Mouse (Mus musculus) stomach, embryonic 14.5 days (tissue): Measurements from ENCODE around the gene Pom121l2. TPM values are rescaled to one million over a fixed set of nuclear protein-coding genes. Genes with fewer than 3 reads are reported as not detected.

Source experiments
- ATAC-seq: fragments of 200-750 bp; cut with Nextera tagmentation; 2 replicates; pipeline ENCODE4 v1.8.0; 2017; ENCODE audit warnings: low read depth, moderate TSS enrichment; ENCODE audit not compliant: insufficient number of reproducible peaks, insufficient read depth, low FRiP score
- H3K27ac ChIP-seq: fragments of 300-500 bp; sonication (generic); 2 replicates; pipeline ENCODE4 v1.5.1; 2014; ENCODE audit warnings: mild to moderate bottlenecking, low read length, moderate library complexity, mixed read lengths
- H3K27me3 ChIP-seq: fragments of 300-500 bp; sonication (generic); 2 replicates; pipeline ENCODE4 v1.6.1; 2014; ENCODE audit warnings: low read length, control low read depth, mixed read lengths; ENCODE audit not compliant: control insufficient read depth, insufficient read depth
- H3K36me3 ChIP-seq: fragments of 300-500 bp; sonication (generic); 2 replicates; pipeline ENCODE4 v1.6.1; 2014; ENCODE audit warnings: mild to moderate bottlenecking, control low read depth, low read length, moderate library complexity, mixed read lengths; ENCODE audit not compliant: control insufficient read depth, insufficient read depth
- H3K4me1 ChIP-seq: fragments of 300-500 bp; sonication (generic); 2 replicates; pipeline ENCODE4 v1.6.1; 2014; ENCODE audit warnings: low read length, control low read depth, mixed read lengths; ENCODE audit not compliant: control insufficient read depth, insufficient read depth
- H3K4me2 ChIP-seq: fragments of 300-500 bp; sonication (generic); replicated peaks from 2 replicates; pipeline ENCODE4 v1.6.1; 2014; ENCODE audit warnings: low read depth, low read length, control low read depth
- H3K4me3 ChIP-seq: fragments of 300-500 bp; sonication (generic); 2 replicates; pipeline ENCODE4 v1.5.1; 2014; ENCODE audit warnings: low read depth, low read length, control low read depth
- H3K9ac ChIP-seq: fragments of 300-500 bp; sonication (generic); replicated peaks from 2 replicates; pipeline ENCODE4 v1.6.1; 2014; ENCODE audit warnings: low read depth, mild to moderate bottlenecking, control low read depth, low read length, moderate library complexity, mixed read lengths
- H3K9me3 ChIP-seq: fragments of 300-500 bp; sonication (generic); 2 replicates; pipeline ENCODE4 v1.6.1; 2016; ENCODE audit warnings: low read depth, low read length, control low read depth; ENCODE audit not compliant: control insufficient read depth
- WGBS: fragments of 180-500 bp; shearing (Covaris S2); extraction: QIAGEN DNeasy Blood & Tissue Kit; methylation state at CpG from one replicate; pipeline ENCODE4 v1.1.7; 2014; 5-methylcytosine and 5-hydroxymethylcytosine counted together
- polyA plus RNA-seq: library from polyadenylated mRNA; unstranded; fragments of >200 nt; fragmentation: Nextera tagmentation; extraction: Ambion mirVana; gene quantifications from 2 replicates; pipeline ENCODE4 v1.2.1, GENCODE M21; 2014

Gene Pom121l2
- polyA plus RNA-seq, 1 experiment from 2014 or later, result not detected

DNA sequence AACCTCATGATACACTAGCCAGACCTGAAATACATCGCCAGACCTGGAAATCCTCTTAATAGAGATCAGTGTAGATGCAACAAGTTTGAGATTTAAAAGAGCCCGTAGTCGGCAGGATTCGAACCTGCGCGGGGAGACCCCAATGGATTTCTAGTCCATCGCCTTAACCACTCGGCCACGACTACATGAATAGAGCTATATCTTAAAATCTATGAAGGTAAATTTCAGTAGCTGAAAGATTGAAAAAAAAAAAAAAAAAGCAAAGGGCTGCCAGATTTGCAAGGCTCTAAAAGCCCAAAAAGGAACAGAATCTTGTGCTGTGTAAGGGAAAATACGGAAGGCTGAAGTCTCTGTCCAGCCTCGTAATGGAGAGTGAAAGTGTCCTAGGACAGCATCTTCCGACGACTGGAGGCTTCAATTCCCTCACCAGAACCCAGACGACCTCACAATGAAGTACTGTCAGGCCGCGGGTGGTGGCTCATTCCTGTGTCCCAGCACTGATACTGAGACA lies 40.1 kb upstream of the Pom121l2 start:
- no peak for ATAC-seq

DNA sequence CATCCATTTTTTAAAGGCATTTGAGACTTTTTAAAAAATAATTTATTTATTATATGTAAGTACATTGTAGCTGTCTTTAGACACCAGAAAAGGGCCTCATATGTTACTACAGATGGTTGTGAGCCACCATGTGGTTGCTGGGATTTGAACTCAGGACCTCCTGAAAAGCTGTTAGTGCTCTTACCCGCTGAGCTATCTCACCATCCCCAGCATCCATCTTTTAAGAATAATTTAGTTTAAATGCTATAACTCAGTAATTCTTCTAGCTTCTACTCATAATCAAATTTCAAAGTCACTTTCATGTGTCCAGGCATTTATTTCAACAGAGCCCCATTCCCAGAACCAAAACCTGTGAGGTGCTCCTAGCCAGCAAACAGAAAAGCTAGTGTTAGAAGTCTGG lies 37.4 kb upstream of the Pom121l2 start:
- ATAC-seq, result no peak
- Histone ChIP-seq H3K36me3 (no peaks in the 10 kb centered on the region; the same call in 1 of the 2 replicates), H3K27ac (no peak overlapping the region), H3K4me2 (no peak overlapping the region), H3K9ac (no peak overlapping the region), H3K4me3 (no peak overlapping the region), H3K27me3 (no peaks in the 10 kb centered on the region), H3K4me1 (peaks cover 3% of the 10 kb centered on the region; the same call in 1 of the 2 replicates), H3K9me3 (no peaks in the 10 kb centered on the region)
- 74% methylated on average over 1 of the region's 1 CpGs for WGBS

More for the DNA sequence above, 40.1 kb upstream of the Pom121l2 start:
- H3K27ac ChIP-seq, result peak overlapping the region; percentile 29; the same call in 1 of the 2 replicates
- peak overlapping the region; percentile 44 for H3K4me3 ChIP-seq
- peak overlapping the region; percentile 40 for H3K4me2 ChIP-seq
- H3K4me1 ChIP-seq, result no peaks in the 10 kb centered on the region
- under 1% methylated on average over 16 of the region's 16 CpGs for WGBS
- H3K36me3 ChIP-seq, result no peaks in the 10 kb centered on the region
- no peaks in the 10 kb centered on the region for H3K27me3 ChIP-seq
- H3K9ac ChIP-seq, result peak overlapping the region; percentile 29
- no peaks in the 10 kb centered on the region for H3K9me3 ChIP-seq

GRCm38 (mm10) chr13:21944592-21944925 lies 36.4 kb upstream of the Pom121l2 start:
- Histone ChIP-seq H3K4me2 (peak overlapping the region; percentile 35; the same call in 1 of the 2 replicates), H3K27ac (peak overlapping the region; percentile 67), H3K9ac (0 out of 2 replicates have a peak overlapping the region, but pooled peaks have one; percentile 30), H3K4me3 (peak overlapping the region; percentile 55), H3K27me3 (no peaks in the 10 kb centered on the region), H3K36me3 (peaks cover 6% of the 10 kb centered on the region; the same call in 1 of the 2 replicates), H3K9me3 (no peaks in the 10 kb centered on the region), H3K4me1 (peaks cover 3% of the 10 kb centered on the region; the same call in 1 of the 2 replicates)
- ATAC-seq, result no peak; the same call in 1 of the 2 replicates
- under 1% methylated on average over 7 of the region's 7 CpGs for WGBS

DNA sequence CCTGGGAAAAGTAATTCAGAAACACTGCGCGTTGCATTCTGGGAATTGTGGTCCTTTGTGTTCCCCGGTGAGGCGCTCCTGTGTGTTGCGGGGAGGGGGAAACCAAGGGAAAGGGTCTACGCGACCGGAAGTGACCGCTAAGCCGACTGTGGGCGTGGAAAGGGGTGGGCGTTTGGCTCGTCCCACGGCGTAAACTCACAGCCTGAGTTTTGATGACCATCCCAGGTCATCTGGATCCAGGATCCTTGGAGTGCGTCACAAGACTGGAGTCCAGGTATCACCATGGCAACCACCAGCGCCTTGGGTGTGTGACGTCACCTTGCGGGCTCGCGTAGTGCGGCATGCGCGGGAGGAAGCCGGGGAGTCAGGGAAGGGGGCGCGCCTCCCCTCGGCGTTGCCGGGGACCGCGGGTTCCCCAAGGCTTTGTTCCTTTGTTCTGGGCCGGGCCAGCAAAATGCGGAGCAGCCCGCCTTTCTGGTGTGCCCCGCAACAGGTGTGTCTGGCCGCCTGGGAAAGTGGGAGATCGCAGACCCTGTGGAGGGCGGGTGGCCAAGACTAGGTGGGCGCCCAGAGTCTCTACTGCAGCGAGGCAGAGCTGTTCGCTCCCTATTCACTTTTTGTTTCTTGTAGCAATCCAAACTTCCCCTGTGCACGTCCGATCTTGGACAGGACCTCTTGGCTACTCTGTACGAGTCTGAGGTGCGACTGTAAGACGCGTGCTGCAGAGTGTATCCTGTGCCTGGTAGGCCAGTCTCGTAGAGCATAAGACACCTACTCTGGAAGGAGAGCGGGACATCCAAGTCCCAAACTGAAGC lies 35.9 kb upstream of the Pom121l2 start, which contains the start of gene Zfp184:
Gene Zfp184, plus strand, starts transcription at position 169 of the 815 bp plus-strand sequence.
- Histone ChIP-seq H3K9ac (peak within 1 kb of the TSS; percentile 59), H3K27ac (peak within 1 kb of the TSS; percentile 67), H3K4me3 (peak within 1 kb of the TSS; percentile 55), H3K9me3 (no peaks in the 10 kb centered on the region), H3K36me3 (peaks cover 12% of the 10 kb centered on the region; the same call in 1 of the 2 replicates), H3K4me2 (peak within 1 kb of the TSS; percentile 76), H3K4me1 (peaks cover 3% of the 10 kb centered on the region; the same call in 1 of the 2 replicates), H3K27me3 (no peaks in the 10 kb centered on the region)
- WGBS, result 0% methylated on average over 50 of the region's 50 CpGs
- peak; percentile 91 for ATAC-seq

DNA sequence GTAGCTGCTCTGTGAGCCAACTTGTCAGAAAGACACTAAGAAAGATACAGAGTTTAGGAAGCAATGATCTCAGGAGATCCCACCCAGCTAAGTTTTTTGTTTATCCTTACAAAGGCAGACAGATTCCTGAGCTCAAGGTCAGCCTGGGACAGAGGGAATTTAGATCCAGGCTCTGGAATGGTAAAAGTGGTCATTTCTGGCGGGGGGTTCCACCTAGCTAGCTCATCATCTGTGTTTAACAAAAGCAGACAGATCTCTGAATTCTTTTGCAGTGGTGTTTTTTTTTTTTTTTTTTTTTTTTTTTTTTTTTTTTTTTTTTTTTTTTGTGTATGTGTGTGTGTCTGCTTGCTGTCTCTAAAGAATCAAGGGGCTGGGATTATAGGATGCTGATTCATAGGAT lies 11.7 kb upstream of the Pom121l2 start:
- no peak overlapping the region for H3K4me2 ChIP-seq
- ATAC-seq, result no peak
- no peaks in the 10 kb centered on the region for H3K4me1 ChIP-seq
- H3K27me3 ChIP-seq, result no peaks in the 10 kb centered on the region
- H3K9ac ChIP-seq, result no peak overlapping the region
- H3K4me3 ChIP-seq, result no peak overlapping the region
- 52% methylated on average over 1 of the region's 1 CpGs for WGBS
- H3K9me3 ChIP-seq, result no peaks in the 10 kb centered on the region
- no peak overlapping the region for H3K27ac ChIP-seq
- H3K36me3 ChIP-seq, result no peaks in the 10 kb centered on the region

- H3K27me3 ChIP-seq, result no peaks in the 10 kb centered on the region
- no peak overlapping the region for H3K9ac ChIP-seq
- H3K4me3 ChIP-seq, result no peak overlapping the region
- ATAC-seq, result no peak
- WGBS, result 47% methylated on average over 2 of the region's 2 CpGs
- no peak overlapping the region for H3K4me2 ChIP-seq
- no peaks in the 10 kb centered on the region for H3K4me1 ChIP-seq
- H3K27ac ChIP-seq, result no peak overlapping the region
- H3K36me3 ChIP-seq, result no peaks in the 10 kb centered on the region
- no peaks in the 10 kb centered on the region for H3K9me3 ChIP-seq
These were observed 11.2 kb upstream of the Pom121l2 start for GRCm38 (mm10) chr13:21969816-21970215.

DNA sequence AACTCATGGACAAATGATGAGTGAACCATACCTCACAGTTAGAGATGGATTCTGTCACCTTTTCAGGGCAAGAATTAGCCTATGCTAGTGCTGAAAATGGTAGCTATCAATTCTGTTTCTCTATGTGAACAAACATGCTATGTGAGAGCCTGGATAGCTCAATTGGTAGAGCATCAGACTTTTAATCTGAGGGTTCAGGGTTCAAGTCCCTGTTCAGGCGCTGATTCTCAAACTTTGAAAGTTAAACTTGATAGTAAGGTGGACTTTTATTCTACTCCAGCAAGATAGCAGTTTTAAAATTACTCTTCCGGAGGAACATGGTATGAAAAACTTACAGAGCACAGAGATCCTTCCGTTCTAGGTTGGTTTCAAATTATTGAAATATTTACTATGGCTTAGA lies 9.4 kb upstream of the Pom121l2 start:
- H3K4me2 ChIP-seq, result no peak overlapping the region
- no peaks in the 10 kb centered on the region for H3K4me1 ChIP-seq
- no peak overlapping the region for H3K27ac ChIP-seq
- no peaks in the 10 kb centered on the region for H3K27me3 ChIP-seq
- H3K36me3 ChIP-seq, result no peaks in the 10 kb centered on the region
- 33% methylated on average over 3 of the region's 3 CpGs for WGBS
- H3K9me3 ChIP-seq, result no peaks in the 10 kb centered on the region
- ATAC-seq, result no peak
- H3K4me3 ChIP-seq, result no peak overlapping the region
- H3K9ac ChIP-seq, result no peak overlapping the region

GRCm38 (mm10) chr13:21974221-21974725 lies 6.7 kb upstream of the Pom121l2 start:
- H3K4me1 ChIP-seq, result no peaks in the 10 kb centered on the region
- H3K27me3 ChIP-seq, result no peaks in the 10 kb centered on the region
- peak overlapping the region; percentile 56 for H3K4me3 ChIP-seq
- no peaks in the 10 kb centered on the region for H3K9me3 ChIP-seq
- H3K9ac ChIP-seq, result peak overlapping the region; percentile 79
- H3K4me2 ChIP-seq, result peak overlapping the region; percentile 26; the same call in 1 of the 2 replicates
- H3K27ac ChIP-seq, result peak overlapping the region; percentile 95
- WGBS, result under 1% methylated on average over 23 of the region's 23 CpGs
- H3K36me3 ChIP-seq, result no peaks in the 10 kb centered on the region
- peak; percentile 86 for ATAC-seq
